Mouse (Mus musculus) embryonic stem cell, embryonic (primary cell): ENCODE results near the gene Mmp10.

Experiments
- CTCF ChIA-PET, 4 experiments: fragments of 300-600 bp in 2 of 4; fragments of 350-600 bp in 2 of 4; sonication (Branson Sonifier 250); formaldehyde crosslinking; loops; one replicate each; lab custom pipeline; 2022; ENCODE audit warnings: inconsistent platforms in 2 of 4; lab: Charles Lee
- POLR2A ChIA-PET, 4 experiments: fragments of 300-600 bp in 2 of 4; fragments of 350-600 bp in 2 of 4; sonication (Branson Sonifier 250); formaldehyde crosslinking; loops; one replicate each; lab custom pipeline; 2022; ENCODE audit warnings: antibody characterized with exemption in 4 of 4, inconsistent platforms in 1 of 4; lab: Charles Lee

Gene Mmp10

DNA sequence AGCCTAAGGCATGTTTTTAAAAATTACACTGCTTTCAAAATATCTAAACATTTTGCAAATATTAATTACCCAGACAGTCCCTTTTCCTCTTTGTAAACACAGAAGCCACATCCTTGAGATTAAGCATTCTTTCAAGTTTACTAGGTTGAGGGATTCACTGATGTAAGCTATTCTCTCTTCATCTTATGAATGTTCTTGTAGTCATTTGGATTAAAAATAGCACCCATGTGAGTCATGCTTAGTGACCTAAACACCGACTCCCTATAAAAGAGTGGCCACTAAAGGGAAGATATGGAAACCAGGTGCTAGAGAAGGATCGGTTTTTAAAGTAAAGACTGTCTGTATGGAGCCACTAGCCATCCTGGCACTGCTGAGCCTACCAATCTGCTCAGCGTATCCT, at the start of gene Mmp10:
TSS of gene Mmp10 (plus strand) at position 302 of the 400 bp plus-strand sequence.
- ChIA-PET POLR2A (interaction anchor here in 1 of 4 experiments (0.6 kb wide), 1 partner anchor 178 kb away, joined by 3 read pairs; no protein-coding TSS in a partner anchor), CTCF (interaction anchor here in 1 of 4 experiments (0.5 kb wide), 1 partner anchor 92 kb away, joined by 3 read pairs; no protein-coding TSS in a partner anchor)

DNA sequence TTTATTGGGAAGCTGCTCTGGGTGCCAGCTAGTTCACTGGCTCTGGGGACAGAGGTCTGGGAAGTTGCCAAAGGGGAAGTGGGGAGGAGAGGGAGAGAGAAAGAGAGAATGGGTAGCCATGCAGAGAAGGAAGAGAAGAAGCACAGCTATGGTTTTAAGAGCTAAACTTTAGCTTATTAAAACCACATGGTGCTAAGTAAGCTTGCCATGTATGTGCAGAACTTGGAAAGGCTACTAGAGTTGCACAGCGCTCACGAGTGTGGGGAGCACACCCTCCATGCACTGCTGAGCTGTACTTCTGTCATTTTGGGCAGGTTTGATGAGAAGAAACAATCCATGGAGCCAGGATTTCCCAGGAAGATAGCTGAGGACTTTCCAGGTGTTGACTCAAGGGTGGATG, 48.9 kb upstream of the Mmp10 start:
- POLR2A ChIA-PET: no interaction called here
- CTCF ChIA-PET: no interaction called here

DNA sequence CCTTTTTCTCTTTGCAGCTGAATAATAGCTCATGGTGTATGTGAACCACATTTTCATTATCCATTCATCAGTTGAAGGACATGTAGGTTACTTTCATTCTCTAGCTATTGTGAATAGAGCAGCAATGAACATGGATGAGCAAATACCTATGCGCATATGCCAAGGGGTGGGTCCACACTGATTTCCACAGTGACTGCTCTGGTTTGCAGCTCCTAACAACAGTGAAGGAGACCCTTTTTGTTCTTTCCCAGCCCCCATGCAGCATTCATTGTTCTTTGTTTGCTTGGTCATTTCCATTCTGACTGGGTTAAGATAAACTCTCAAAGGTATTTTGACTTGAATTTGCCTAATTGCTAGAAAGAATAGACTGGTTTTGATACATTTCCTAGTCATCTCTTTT, 31.9 kb upstream of the Mmp10 start:
- ChIA-PET CTCF (no interaction called here), POLR2A (interaction anchor here in 1 of 4 experiments (0.6 kb wide), 1 partner anchor 15 kb away, joined by 3 read pairs; no protein-coding TSS in a partner anchor)

DNA sequence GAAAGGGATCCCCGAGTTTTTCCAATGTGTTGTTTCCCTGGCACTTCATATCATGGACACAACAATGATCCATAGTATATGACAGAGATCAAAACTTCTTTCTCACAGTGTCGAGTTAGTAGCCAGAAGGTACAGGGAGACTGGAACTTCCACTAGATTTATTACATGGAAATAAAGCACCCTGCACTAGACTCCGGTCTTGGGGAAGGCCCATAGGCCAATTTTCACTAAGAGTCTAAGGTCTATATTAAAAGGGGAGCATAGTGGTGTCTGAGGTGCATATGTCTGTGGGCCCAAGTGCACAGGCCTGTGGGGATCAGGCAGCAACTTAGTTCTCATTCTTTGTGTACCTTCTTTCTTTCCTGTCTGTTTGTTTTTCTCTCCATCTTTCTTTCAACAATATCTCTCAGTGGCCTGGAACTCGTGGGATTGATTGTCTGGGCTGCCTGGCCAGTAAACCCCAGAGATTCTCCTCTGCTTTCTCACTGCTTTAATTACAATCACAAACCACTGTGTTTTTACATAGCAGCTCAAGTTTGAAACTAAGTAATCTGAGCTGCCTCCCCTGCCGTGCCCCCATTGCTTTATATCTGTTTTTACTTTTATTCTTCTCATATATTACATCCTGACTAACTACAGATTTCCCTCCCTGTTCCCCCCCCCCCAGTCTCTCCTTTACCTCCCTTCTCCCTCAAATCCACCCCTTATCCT, 18.3 kb upstream of the Mmp10 start:
- POLR2A ChIA-PET: no interaction called here
- CTCF ChIA-PET: interaction anchor here in 1 of 4 experiments (0.6 kb wide), 1 partner anchor 914 kb away, joined by 3 read pairs; no protein-coding TSS in a partner anchor

DNA sequence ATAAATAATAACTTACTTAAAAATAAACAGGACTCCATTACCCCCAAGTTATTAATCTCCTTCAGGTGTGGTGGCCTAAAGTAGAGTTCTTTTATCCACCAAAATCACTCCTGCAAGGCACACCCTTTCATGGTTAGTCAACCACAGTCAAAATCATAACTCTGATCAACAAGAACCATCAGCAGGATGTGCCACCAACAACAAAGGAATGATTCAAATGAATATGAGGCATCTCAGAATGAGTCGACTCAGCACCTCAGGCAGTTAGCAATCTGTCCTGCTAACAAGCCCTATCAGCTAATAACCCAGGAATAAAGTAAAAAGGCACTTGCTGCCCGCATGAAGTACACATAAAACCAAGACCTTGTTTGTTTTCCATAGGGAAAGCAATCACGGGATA, 1.0 kb upstream of the Mmp10 start:
- ChIA-PET CTCF (no interaction called here), POLR2A (interaction anchor here in 2 of 4 experiments (0.5 to 0.6 kb wide), 2 partner anchors 178 to 290 kb away, joined by 3 read pairs; no protein-coding TSS in a partner anchor)

DNA sequence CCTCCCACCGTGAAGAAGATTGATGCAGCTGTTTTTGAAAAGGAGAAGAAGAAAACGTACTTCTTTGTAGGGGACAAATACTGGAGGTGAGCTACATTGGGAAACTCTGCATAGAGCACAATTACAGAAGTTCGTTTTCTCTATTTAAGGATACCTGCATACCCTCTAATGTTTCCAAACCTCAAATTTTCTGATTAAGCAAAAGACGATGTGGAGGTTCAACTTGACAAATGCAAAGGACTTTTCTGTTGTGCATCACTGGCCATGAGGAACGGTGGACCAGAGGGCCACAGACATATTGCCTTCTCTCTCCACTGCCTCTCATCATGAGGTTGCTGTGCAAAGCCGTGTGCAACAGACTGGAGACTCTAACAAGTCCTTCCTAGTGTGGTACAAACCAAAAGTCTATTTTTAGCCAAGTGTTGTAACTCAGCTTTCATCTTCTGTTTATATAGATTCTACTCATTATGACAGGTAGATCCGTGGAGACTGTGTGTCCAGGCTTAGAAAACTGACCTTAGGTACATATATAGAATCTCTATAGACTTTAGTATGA, 5.2 kb downstream of the Mmp10 start:
- POLR2A ChIA-PET: no interaction called here
- CTCF ChIA-PET: no interaction called here

DNA sequence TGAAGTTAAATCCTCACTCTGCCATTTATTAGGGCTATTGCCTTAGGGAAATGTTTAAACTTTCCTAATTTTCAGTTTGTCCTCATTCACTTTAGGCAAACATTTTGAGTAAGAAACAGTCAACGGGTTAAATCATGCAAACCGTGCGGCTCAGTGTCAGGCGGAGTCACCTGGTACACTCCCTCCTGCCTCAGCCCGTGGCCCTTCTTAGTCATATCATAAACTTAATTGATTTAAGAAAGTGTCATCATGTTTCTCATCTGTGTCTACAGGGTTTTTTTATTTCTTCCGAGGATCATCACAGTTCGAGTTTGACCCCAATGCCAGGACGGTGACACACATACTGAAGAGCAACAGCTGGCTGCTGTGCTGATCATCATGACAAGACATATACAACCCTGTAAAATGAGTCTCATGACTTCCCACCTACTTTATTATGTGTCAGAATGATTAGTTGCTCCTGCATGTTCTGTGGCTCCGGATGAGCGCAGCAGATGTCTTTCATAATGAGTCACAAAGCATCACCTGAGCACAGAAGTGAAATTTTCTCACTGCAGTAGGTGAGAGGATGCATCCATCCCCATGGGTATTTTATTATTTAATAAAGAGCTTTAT, 7.6 kb downstream of the Mmp10 start:
- CTCF ChIA-PET: no interaction called here
- POLR2A ChIA-PET: no interaction called here

DNA sequence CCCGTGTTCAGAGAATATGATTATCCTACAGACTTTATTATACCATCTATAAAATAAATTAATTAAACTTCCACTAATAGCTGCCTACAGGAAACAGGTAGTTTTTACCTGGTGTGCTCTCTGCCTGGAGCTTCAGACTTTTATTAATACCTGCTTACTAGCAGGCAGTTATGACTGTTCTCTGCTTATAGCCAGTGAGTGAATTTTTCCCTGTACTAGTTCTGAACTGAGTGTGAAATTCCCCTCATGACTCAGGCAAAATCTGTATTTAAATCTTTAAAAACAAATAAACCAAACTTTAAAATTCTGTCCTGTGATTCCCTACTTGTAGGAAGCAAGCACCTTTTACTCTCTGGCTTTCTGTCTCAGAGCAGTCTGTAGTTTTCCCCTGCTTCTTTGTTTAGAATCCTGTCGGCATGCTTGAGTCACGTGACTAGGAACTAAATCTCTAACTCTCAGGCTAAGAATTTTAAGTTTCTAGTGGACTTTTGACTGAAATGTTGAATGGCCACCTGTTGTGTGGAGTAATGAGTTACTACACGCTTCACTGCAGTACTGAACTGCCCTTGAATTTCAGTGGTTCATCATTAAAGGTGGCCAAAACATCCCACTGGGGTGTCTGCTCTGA, 15.9 kb downstream of the Mmp10 start:
- CTCF ChIA-PET: no interaction called here
- POLR2A ChIA-PET: no interaction called here

DNA sequence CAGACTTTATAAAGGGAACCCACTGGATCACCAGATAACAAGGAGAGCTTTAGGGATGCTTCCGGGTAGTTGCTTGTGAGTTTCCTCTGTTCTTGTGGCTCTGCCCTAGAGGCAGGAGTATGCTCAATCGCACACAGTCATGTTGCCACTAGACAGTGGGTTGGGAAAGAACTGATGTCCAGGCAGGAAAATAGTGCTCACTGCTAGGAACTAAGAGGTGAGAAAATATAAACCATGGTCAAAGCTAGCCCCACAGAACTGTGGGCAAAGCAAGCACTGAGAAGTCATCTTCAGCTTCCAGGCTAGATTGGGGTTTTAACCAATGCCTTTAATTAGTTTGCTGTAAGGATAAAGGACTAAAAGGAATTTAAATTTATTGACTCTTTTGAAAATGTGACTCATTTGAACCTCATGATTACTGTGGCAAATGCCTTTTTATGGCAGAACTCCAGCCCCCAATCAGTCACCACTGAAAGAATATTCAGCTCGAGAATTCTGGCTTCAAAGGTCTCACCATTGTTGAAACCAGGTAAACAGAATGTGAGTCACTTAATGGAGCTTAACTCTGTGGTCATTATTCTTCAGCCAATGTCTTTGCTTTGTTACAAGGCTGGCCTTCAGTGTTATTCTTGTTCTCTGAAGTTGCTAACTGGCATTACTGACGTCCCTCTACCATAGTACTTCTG, 24.2 kb downstream of the Mmp10 start:
- ChIA-PET POLR2A (no interaction called here), CTCF (interaction anchor here in 1 of 4 experiments (1.4 kb wide), 1 partner anchor 24 kb away, joined by 3 read pairs; no protein-coding TSS in a partner anchor)

DNA sequence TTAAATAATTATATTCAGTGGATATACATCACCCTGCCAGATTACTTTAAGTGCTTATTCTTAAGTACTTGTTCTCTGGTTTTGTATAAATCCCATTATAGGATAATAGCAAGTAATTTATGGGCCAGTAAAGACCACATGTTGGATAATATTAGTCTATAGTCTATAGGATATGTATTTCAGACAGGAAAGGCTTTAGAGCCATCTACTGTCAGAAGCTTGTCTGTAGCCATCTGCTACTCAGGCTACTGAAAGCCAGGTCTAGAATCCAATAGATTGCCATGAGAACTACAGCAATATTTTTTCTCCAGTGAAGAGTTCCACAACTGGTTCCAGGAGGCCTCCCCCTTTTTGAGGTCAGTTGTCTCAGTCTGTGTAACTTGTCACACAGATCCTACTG, 40.6 kb downstream of the Mmp10 start:
- CTCF ChIA-PET: no interaction called here
- POLR2A ChIA-PET: interaction anchor here in 1 of 4 experiments (0.6 kb wide), 1 partner anchor 91 kb away, joined by 3 read pairs; no protein-coding TSS in a partner anchor

DNA sequence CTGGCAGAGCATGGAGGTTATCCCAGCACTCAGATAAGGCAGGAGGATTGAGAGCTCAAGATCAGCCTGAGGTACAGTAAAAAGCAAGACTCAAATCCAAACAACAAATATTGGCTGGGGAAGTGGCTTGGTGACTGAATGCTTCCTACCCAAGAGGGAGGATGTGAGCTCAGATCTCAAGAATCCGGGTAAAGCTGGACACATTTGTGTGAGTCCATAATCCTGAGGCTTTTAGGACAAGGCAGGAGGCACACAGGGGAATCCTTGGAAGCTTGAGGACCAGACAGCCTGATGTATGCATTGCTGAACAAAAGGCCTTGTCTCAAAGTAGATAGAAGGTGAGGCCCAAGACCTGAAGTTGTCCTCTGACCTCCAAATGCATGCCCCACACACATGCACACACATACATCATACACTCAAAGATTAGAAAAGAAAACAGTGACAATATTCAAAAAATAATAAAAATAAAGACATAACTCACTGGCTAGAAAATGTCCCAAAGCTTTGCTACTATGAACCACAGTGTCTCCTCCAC, 42.8 kb downstream of the Mmp10 start:
- POLR2A ChIA-PET: no interaction called here
- CTCF ChIA-PET: no interaction called here

DNA sequence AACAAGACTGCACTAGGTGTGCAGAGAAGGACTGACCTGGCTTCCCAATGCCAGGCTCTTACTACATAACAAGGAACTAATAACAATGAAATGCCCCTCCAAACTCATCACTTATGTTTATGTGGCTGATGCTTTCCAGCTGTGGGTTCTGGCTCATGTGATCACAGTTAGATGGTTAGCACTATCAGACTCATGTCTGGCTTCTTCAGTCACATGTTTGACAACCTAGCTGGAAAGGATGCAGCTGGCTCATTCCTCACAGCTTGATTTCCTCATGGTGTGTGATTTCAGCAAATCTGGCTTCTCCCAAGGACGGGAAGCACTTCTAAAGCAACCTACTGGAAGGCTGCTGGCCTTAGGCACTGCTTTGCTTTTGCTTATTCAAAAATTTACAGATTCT, 43.3 kb downstream of the Mmp10 start:
- ChIA-PET CTCF (no interaction called here), POLR2A (no interaction called here)

DNA sequence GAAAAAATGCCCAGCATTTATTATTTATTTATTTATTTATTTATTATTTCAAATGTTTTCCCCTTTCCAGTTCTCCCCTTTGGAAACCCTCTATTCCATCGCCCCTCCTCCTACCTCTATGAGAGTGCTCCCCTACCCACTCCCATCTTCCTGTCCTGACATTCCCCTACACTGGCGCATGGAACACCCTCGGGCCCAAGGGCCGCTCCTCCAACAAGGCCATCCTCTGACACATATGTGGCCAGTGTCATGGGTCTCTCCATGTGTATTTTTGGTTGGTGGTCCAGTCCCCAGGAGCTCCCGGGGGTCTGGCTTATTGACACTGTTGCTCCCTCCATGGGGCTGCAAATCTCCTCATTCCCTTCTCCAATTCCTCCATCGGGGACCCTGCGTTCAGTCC, 43.8 kb downstream of the Mmp10 start:
- ChIA-PET CTCF (no interaction called here), POLR2A (no interaction called here)

DNA sequence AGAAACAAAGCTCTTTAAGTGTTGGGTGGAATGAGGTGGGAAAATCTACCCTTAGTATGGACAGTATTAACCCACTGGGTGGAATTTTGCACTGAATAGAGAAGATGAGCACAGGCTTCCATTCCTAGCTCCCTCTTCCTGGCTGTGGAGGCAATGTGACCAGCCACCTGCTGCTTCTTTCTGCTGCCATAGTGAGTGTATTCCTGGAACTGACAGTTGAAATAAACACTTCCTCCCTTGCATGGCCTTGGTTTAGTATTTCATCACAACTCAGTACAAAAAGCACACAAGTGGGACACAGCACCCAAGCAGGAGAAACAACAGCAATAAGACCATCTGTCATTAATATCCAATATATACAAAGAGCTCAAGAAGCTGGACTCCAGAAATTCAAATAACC, 49.8 kb downstream of the Mmp10 start:
- ChIA-PET CTCF (interaction anchor here in 1 of 4 experiments (0.6 kb wide), 1 partner anchor 51 kb away, joined by 3 read pairs; no protein-coding TSS in a partner anchor), POLR2A (no interaction called here)

DNA sequence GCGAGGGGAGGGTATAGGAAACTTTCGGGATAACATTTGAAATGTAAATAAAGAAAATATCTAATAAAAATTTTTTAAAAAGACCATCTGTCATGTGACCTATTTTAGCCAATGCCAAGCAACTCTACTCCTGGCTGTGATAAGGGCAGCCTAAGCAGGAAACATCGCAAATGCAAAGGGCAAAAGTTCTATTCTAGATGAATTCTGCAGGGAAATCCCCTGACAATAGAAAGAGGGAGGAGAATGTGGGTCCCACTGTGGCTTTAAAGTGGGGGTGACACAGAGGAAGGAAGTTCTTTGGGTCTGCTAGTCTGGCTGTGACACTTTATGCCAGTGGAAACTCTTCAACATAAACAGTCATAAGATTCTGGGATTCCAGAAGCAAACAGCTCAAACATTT, 51.4 kb downstream of the Mmp10 start:
- ChIA-PET CTCF (interaction anchor here in 1 of 4 experiments (0.6 kb wide), 1 partner anchor 396 kb away, joined by 3 read pairs; no protein-coding TSS in a partner anchor), POLR2A (no interaction called here)

DNA sequence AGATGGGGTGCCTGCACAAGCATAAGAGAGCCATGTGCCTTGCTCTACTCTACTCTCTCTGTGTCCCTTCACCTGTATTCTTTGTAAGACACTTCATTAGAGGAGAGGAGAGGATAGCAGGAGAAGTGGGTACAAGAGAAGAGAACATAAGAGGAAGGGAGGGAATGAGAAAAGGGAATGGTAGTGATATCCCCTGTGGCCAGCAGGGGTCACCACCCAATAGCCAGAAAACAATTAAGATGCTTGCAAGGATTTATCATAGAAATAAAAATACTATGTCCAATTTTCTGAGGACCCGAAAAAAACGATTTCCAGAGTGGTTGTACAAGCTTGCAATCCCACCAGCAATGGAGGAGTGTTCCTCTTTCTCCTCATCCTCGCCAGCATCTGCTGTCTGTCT, 52.2 kb downstream of the Mmp10 start:
- CTCF ChIA-PET: interaction anchor here in 2 of 4 experiments (0.6 kb wide), 2 partner anchors 396 to 1300 kb away, joined by 3 read pairs; no protein-coding TSS in a partner anchor
- POLR2A ChIA-PET: no interaction called here

DNA sequence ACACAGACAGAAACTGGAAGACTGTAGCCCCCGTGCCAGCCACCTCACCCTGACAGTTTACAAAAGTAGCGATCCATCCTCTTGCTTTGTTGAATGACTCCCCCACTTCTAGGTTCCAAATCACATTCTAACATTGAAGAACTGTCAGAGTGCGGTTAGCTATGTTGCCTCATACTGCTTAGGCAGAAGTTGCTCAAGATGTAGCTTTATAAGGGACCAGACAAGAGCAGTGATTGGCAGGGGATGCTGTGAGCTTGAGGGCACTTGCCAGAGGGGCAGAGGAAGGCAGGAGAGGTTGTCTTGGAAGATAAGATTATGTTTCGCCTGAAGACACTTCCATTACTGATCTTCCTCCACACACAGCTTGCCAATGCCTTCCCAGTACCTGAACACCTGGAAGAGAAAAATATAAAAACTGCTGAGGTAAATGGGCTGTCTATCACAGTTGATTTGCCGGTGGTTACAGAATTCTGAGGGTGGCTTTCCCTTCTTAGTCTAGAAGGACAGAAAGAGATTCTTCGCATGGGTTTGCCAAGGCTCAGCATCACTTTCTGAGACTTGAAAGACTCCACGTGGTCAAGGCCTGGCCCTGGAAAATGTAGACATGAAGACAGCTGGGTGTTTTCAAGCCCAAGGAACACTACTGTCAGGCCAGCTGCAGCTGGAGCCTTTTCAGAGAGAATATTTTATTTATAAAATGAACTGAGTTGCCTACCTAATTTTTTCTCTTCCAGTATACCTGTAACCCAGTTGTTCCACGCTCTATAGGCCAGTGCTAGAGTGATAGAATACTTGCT, 56.3 kb downstream of the Mmp10 start, which contains the start of gene Mmp8:
TSS of gene Mmp8 (plus strand) at position 236 of the 797 bp plus-strand sequence.
- ChIA-PET CTCF (no interaction called here), POLR2A (interaction anchor here in 1 of 4 experiments (0.7 kb wide), 1 partner anchor 96 kb away, joined by 3 read pairs; no protein-coding TSS in a partner anchor)
